Mouse (Mus musculus) cerebellum, adult 11-12 months (tissue): Measurements from ENCODE around the gene Six3.

ENCODE experiments used
- DNase-seq: peaks from one replicate; pipeline ENCODE4 v3.0.0; 2022

The Six3 gene

GRCm38 (mm10) chr17:85612526-85613265 is 712 bp upstream of the Six3 start:
- DNase-seq = no peak

- no peak for DNase-seq
Observed at GRCm38 (mm10) chr17:85614011-85614721, 758 bp downstream of the Six3 start.

DNA sequence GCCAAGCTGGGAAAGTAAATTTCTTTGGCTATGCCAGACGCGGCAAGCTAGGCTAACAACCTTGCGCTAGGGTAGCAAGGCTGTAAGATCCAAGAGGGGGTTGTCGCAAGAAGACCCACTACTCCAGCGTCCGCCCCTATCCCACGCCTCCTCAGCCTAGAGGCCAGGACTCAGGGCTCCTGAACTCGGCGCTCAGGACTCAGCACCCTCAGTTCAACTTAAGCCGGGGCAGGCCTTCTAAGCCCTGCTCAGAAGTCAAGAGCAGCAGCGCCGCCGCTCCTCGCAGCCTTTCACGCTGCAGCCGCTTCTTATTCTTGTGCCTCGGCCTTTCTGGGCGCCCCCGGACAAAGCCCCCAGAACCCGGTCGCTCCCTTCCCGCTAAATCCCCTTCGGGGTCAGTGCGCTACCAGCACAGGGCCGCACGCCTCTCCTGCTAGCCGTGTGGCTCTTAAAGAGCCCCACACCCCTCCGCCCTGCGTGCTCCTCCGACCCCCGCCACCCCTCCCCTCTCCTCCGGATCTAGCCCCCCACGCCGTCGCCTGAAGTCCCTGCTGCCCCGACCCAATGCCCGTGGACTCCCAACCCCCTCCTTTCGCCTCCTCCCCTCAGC is 1.4 kb downstream of the Six3 start:
- no peak for DNase-seq

DNA sequence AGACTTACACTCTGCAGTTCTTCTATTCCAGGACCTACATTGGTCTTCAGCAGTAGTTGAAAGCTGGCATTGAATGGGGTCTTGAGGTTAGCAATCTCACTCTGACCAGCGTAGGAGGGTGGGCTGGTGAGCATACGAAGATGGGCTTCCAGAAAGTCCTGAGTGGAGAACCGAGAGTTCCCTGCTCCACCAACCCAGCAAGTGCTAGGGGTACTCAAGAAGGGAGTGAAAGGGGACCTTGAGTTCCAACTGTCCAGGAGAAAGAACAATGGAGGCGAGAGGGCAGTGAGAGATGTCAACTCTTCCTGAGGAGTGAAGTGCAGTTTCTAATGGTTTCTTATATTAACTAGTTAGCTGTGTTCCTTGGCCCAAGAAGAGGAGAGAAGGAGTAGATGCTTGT is 2.2 kb downstream of the Six3 start:
- DNase-seq = no peak

DNA sequence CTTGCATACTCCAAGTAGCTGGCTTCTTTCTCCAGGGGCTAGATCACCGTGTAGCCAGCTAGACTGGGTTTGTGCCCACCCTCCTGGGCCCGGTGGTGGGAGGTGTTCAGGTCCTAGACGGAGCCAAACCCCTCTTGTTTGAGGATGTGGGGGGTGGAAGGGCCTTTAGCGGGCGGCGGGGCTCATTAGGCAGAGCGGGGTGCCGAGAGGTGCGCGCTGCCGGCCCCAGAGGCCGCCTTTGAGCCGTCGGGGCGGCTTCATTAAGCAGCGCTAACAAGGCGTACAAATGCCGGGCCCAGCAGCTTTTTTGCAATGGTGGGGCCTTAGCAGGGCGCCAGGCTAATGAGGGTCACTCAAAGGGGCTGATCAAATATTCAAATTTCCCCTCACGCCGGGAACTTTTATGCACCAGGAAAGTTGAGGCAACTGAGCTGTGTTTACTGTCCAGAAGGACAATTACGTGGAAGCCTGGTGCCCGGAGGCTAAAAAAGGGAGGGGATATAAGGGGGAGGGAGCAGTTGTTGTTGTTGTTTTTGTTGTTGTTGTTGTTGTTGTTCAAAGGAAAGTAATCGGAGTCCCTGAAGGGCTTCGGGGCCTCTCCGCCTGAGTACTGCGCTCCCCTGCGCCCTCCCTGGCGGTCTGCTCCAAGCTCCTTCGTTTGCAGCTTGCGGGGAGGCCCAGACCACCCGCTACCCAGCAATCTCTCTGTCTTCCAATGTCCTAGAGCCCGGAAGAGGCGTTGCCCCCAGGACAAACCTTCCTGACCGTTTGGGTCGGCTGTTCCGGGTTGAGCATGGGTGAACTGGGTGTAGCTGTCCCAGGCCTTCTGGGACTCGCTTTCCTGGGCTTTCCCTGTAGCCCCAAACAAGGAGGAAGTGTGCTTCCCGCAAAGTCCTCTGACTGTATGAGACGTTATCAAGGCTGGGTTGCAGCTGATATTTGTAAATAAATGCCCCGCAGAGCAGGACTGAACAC is 3.4 kb downstream of the Six3 start:
- no peak for DNase-seq

GRCm38 (mm10) chr17:85617566-85618358 is 4.4 kb downstream of the Six3 start:
- no peak for DNase-seq

DNA sequence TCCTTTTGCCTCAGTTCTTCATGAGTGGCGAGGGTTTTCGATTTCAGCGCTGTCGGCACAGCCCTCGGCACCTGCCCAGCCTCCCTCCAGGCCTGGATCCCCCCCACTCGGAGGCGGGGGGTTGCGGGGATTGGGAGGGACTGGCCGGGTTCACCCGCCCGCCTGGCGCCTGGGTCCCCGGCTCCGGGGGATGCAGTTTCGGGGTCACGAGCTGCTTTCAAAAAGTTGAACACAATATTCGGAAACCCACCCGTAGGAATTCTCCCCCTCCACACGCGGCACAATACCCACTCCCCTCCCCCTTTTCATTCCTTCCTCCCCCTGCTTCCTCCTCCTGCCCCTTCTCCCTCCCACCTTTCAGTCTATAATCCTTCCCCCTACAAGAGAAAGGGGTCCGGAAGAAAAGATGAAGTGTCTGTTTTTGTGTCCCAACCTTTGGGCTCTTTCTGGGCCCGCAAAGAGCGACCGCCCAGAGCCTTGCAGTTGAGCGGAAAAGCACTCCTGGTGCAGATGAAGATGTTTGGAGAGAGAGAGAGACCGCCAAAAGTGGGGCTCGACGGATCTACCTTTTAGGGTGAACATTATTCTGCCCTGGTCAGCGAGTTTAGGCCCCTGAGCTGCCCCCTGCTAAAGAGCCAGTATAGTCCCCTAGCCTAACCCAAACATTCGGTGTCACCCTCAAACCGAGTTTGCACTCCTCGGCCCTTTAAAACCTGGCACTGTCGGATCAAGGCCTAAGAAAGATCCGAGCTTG is 5.1 kb downstream of the Six3 start:
- DNase-seq = no peak

DNA sequence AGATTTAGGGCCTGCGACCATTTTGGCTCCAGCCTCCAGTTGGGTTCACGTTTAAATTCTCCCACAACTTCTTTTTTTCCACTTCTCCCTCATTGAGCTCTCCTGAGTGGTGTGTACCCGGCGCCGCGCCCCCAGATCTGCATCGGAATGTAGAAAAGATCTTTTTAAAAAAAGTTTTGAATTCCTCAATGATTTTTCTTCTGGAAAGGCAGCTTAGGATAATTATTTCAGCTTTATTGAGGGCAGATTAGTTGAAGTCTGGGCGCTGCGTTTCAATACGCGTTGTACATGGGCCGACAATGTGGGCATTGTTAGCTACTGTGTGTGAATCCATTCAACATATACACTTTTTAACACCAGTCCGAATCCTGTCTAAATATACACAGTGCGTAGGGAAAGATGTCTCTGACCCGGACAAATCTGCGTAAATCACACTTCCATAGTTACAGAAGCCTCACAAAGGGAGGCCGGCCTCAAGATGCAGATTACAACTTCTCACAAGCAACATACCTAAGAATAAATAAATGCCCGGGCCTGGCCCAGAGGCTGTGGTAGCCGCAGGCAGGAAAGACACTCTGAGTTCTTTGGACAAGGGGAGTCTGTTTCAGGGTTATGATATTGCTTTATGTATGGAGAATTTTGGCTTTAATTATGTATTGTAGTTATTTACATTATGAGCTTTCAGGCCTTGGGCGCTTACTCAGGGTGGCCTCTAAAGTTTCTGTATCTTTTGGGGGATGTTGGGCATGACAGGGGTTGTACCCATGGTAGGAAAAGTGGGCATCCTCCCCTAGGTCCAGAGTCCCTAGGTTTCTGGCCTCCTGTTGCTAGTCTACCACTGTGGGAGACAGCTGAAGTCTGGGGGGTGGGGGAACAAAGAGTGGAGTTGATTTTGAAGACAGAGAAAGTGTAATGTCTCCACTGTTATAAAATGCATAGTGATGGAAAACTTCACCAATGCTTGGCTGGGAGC is 6.0 kb downstream of the Six3 start:
- DNase-seq = no peak

GRCm38 (mm10) chr17:85620086-85620481 is 6.7 kb downstream of the Six3 start:
- DNase-seq = no peak

DNA sequence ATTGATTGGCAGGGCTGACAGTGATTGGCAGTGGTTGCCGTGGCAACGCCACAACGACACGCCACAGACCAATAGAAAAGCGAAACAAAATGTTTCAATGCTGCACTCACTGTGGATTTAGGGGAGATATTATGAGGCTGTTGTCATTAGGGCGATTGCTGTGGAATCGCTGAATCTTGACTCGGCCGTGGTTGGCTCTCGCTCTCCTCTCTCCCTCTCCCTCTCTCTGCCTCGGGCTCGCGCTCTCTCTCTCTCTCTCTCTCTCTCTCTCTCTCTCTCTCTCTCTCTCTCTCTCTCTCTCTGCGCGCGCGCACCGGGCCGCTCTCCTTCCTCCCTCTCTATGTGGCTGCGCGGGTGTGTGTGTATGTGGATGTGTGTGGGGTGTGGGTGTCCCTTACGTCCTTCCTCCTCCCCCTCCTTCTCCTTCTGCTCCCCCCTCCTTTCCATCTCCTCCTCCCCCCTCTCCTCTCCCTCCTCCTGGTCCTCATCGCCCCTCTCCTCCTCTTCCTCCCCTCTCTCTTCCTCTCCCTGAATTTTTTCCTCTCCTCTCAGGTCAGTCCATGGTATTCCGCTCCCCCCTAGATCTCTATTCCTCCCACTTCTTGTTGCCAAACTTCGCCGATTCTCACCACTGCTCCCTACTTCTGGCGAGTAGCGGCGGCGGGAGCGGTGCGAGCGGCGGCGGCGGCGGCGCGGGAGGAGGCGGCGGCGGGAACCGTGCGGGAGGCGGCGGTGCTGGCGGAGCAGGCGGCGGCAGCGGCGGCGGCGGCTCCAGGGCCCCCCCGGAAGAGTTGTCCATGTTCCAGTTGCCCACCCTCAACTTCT is 7.5 kb downstream of the Six3 start:
- no peak for DNase-seq

GRCm38 (mm10) chr17:85621505-85622310 is 8.3 kb downstream of the Six3 start:
- DNase-seq = no peak

GRCm38 (mm10) chr17:85622493-85623157 is 9.2 kb downstream of the Six3 start:
- DNase-seq = no peak

- no peak for DNase-seq
Observed at GRCm38 (mm10) chr17:85623161-85624050, 10.0 kb downstream of the Six3 start.

GRCm38 (mm10) chr17:85624051-85624420 is 10.6 kb downstream of the Six3 start:
- DNase-seq = no peak

DNA sequence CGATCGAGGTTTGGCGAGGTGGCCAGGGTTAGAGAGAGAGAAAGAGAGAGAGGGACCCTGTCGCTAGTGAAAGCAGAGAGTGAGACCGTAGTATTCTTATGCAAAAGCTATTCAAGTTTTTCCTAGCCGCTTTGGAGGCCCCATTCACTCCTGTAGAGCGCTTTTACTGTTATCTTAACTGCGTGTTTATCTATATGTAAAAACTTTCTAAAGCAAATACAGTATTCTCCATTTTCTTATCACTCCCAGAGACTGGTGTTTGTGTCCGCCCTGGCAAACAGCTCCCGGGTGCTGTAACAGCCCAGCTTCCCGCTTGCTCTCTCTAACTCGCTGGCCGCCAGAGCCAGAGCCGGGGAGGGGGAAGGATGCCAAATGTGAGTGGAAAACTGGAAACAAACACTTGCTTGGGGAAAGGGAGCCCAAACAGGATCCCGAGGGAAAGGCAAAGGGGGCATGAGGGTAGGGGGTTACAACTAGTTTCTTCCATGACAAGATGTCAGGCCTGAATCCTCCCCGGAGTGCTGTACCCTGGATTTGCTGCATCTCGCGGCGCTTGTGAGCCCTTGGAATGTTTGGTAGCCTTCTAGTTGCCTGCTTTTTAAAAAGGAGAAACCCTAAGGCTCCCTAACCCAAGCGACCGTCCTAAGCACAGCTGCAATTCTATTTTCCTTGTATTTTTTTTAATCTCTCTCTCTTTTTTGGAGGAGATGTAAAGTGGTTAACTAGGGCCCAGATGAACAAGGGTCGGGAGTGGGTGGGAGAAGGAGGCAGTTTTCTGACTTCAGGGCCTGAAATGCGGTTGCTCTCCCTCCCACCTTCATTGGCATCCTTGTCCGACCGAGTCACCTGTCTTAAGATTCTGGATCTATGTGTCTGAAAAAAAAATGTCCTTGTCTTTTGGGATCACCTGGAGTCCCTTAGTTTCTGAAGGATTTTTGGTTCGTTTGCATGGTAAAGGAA is 11.9 kb downstream of the Six3 start:
- no peak for DNase-seq
